8 mouse cellular contexts compared by ENCODE assay signal in the genomic region with DNA sequence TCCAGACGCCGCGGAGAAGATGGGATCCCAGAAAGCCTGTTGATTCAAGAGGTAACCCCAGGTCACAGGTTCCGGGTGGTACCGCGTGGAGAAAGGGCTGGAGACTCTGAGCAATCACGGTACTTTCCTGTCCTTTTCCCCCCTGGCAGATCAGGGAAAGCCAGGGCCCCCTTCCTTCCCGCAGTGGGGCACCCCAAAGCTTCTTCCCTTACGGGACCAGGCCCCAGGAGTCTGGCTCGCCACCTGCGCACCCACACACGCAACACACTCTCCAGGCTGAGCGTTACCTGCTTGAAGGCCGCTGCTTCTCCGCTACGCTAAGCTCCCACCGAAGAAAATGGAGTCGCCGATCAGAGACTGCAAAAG. TPM values are rescaled to one million over a fixed set of nuclear protein-coding genes. Genes with fewer than 3 reads are reported as not detected.
DNase-seq lines count a peak whose midpoint lies in the region; ATAC-seq lines count a peak whose summit lies in the region.

No protein-coding gene starts in this region.

- peaks cover 15% of the 10 kb centered on the region for H3K36me3 ChIP-seq in kidney, embryonic 14.5 days (ENCODE audit: control insufficient read depth, insufficient read depth, low read length)
- H3K36me3 ChIP-seq in hindbrain, embryonic 15.5 days: 0 out of 2 replicates have a peak, but pooled peaks cover 5% of the 10 kb centered on the region
- peaks cover 11% of the 10 kb centered on the region for H3K36me3 ChIP-seq in midbrain, embryonic 13.5 days

- 0 out of 2 replicates have a peak, but pooled peaks have one; percentile 17 for ATAC-seq in kidney, embryonic 14.5 days (ENCODE audit: low FRiP score, low TSS enrichment)
- ATAC-seq in hindbrain, embryonic 15.5 days (ENCODE audit: low FRiP score, low read depth): peak; percentile 43; the same call in 1 of the 2 replicates
- ATAC-seq in midbrain, embryonic 13.5 days: peak; percentile 52
- ATAC-seq in granulocyte monocyte progenitor cell, adult 5-6 weeks (replicated peaks; ENCODE audit: poor library complexity, severe bottlenecking): no peak

- no peaks in the 10 kb centered on the region for H3K9me3 ChIP-seq in kidney, embryonic 14.5 days (ENCODE audit: control insufficient read depth, low read length)
- no peaks in the 10 kb centered on the region for H3K9me3 ChIP-seq in hindbrain, embryonic 15.5 days
- no peaks in the 10 kb centered on the region for H3K9me3 ChIP-seq in midbrain, embryonic 13.5 days

- WGBS in kidney, embryonic 14.5 days: under 1% methylated on average over 19 of the region's 19 CpGs
- 0% methylated on average over 19 of the region's 19 CpGs for WGBS in hindbrain, embryonic 15.5 days
- under 1% methylated on average over 19 of the region's 19 CpGs for WGBS in midbrain, embryonic 13.5 days

- no peaks in the 10 kb centered on the region for H3K27me3 ChIP-seq in kidney, embryonic 14.5 days (ENCODE audit: control insufficient read depth, insufficient read depth, low read length)
- H3K27me3 ChIP-seq in hindbrain, embryonic 15.5 days: no peaks in the 10 kb centered on the region
- no peaks in the 10 kb centered on the region for H3K27me3 ChIP-seq in midbrain, embryonic 13.5 days

- peak overlapping the region; percentile 50 for H3K4me2 ChIP-seq in kidney, embryonic 14.5 days (replicated peaks; ENCODE audit: low read depth, low read length)
- H3K4me2 ChIP-seq in hindbrain, embryonic 15.5 days: peak overlapping the region; percentile 73
- peak overlapping the region; percentile 92 for H3K4me2 ChIP-seq in midbrain, embryonic 13.5 days (replicated peaks)

- peaks cover 21% of the 10 kb centered on the region for H3K4me1 ChIP-seq in kidney, embryonic 14.5 days (ENCODE audit: control insufficient read depth, insufficient read depth, low read length)
- 0 out of 2 replicates have a peak, but pooled peaks cover 3% of the 10 kb centered on the region for H3K4me1 ChIP-seq in brown adipose tissue, adult 24 weeks (ENCODE audit: control insufficient read depth, insufficient read depth, insufficient read length, low read length)
- H3K4me1 ChIP-seq in hindbrain, embryonic 15.5 days (replicated peaks): peaks cover 55% of the 10 kb centered on the region
- H3K4me1 ChIP-seq in midbrain, embryonic 13.5 days (replicated peaks): peaks cover 53% of the 10 kb centered on the region

- H3K27ac ChIP-seq in kidney, embryonic 14.5 days (ENCODE audit: low read depth, low read length): peak overlapping the region; percentile 91
- peak overlapping the region; percentile 82 for H3K27ac ChIP-seq in brown adipose tissue, adult 24 weeks (replicated peaks; ENCODE audit: low read depth, low read length)
- peak overlapping the region; percentile 100 for H3K27ac ChIP-seq in hindbrain, embryonic 15.5 days (replicated peaks)
- peak overlapping the region; percentile 97 for H3K27ac ChIP-seq in midbrain, embryonic 13.5 days

- H3K4me3 ChIP-seq in kidney, embryonic 14.5 days (ENCODE audit: low read length): peak overlapping the region; percentile 87
- H3K4me3 ChIP-seq in brown adipose tissue, adult 24 weeks (ENCODE audit: insufficient read depth, low read depth, low read length): peak overlapping the region; percentile 83
- peak overlapping the region; percentile 99 for H3K4me3 ChIP-seq in hindbrain, embryonic 15.5 days
- peak overlapping the region; percentile 99 for H3K4me3 ChIP-seq in midbrain, embryonic 13.5 days (replicated peaks)

- peak overlapping the region; percentile 88 for H3K9ac ChIP-seq in kidney, embryonic 14.5 days (ENCODE audit: low read depth, low read length)
- H3K9ac ChIP-seq in hindbrain, embryonic 15.5 days: peak overlapping the region; percentile 93
- H3K9ac ChIP-seq in midbrain, embryonic 13.5 days (replicated peaks): peak overlapping the region; percentile 93

- DNase-seq in kidney, postnatal 36 days: no peak
- no peak for DNase-seq in right cerebral cortex, postnatal 36 days (ENCODE audit: low spot score in 2 of 2)
- no peak for DNase-seq in thymus, postnatal 10 days (ENCODE audit: low spot score in 2 of 2)

RNA-seq across cellular contexts. Expression of a gene that starts 0.3 kb away (rescaled TPM):
- 81.3 and 95.2 TPM in 2 replicates for polyA plus RNA-seq in kidney, embryonic 14.5 days (2014; fragmentation: Nextera tagmentation; extraction: Ambion mirVana)
- 42.0 and 44.9 TPM in 2 replicates for polyA plus RNA-seq in brown adipose tissue, adult 24 weeks (2012; ENCODE audit: insufficient read depth, insufficient read length, missing spikeins)
- 91.6 and 92.1 TPM in 2 replicates for polyA plus RNA-seq in hindbrain, embryonic 15.5 days (2015; fragmentation: Nextera tagmentation; extraction: Ambion mirVana)
- polyA plus RNA-seq in midbrain, embryonic 13.5 days (2015; fragmentation: Nextera tagmentation; extraction: Ambion mirVana): 78.7 and 81.1 TPM in 2 replicates
- 76.9 and 79.6 TPM in 2 replicates for total RNA-seq in granulocyte monocyte progenitor cell, adult 5-6 weeks (2014; fragmentation: Nextera tagmentation)
- 41.4 and 48.8 TPM in 2 replicates for total RNA-seq in granulocyte monocyte progenitor cell, adult 5-6 weeks (2017)

RNA-seq across cellular contexts. Expression of a gene that starts 0.5 kb away (rescaled TPM):
- 13.5 and 26.0 TPM in 2 replicates for polyA plus RNA-seq in kidney, embryonic 14.5 days (2014; fragmentation: Nextera tagmentation; extraction: Ambion mirVana)
- polyA plus RNA-seq in brown adipose tissue, adult 24 weeks (2012; ENCODE audit: insufficient read depth, insufficient read length, missing spikeins): 20.1 and 20.7 TPM in 2 replicates
- polyA plus RNA-seq in hindbrain, embryonic 15.5 days (2015; fragmentation: Nextera tagmentation; extraction: Ambion mirVana): 24.8 and 27.4 TPM in 2 replicates
- polyA plus RNA-seq in midbrain, embryonic 13.5 days (2015; fragmentation: Nextera tagmentation; extraction: Ambion mirVana): 30.3 and 30.8 TPM in 2 replicates
- total RNA-seq in granulocyte monocyte progenitor cell, adult 5-6 weeks (2014; fragmentation: Nextera tagmentation): 39.3 and 42.7 TPM in 2 replicates
- 35.2 and 41.1 TPM in 2 replicates for total RNA-seq in granulocyte monocyte progenitor cell, adult 5-6 weeks (2017)

RNA-seq across cellular contexts. Expression of a gene that starts 16.3 kb away (rescaled TPM):
- polyA plus RNA-seq in kidney, embryonic 14.5 days (2014; fragmentation: Nextera tagmentation; extraction: Ambion mirVana): 75.1 and 109 TPM in 2 replicates
- 74.3 and 104 TPM in 2 replicates for polyA plus RNA-seq in brown adipose tissue, adult 24 weeks (2012; ENCODE audit: insufficient read depth, insufficient read length, missing spikeins)
- 50.9 and 65.0 TPM in 2 replicates for polyA plus RNA-seq in hindbrain, embryonic 15.5 days (2015; fragmentation: Nextera tagmentation; extraction: Ambion mirVana)
- 60.6 and 62.3 TPM in 2 replicates for polyA plus RNA-seq in midbrain, embryonic 13.5 days (2015; fragmentation: Nextera tagmentation; extraction: Ambion mirVana)
- total RNA-seq in granulocyte monocyte progenitor cell, adult 5-6 weeks (2014; fragmentation: Nextera tagmentation): 67.9 and 73.6 TPM in 2 replicates
- total RNA-seq in granulocyte monocyte progenitor cell, adult 5-6 weeks (2017): 70.6 and 76.0 TPM in 2 replicates

RNA-seq across cellular contexts. Expression of a gene that starts 45.4 kb away (rescaled TPM):
- 0.10 and 0.47 TPM in 2 replicates for polyA plus RNA-seq in kidney, embryonic 14.5 days (2014; fragmentation: Nextera tagmentation; extraction: Ambion mirVana)
- not detected in 2 replicates for polyA plus RNA-seq in brown adipose tissue, adult 24 weeks (2012; ENCODE audit: insufficient read depth, insufficient read length, missing spikeins)
- polyA plus RNA-seq in hindbrain, embryonic 15.5 days (2015; fragmentation: Nextera tagmentation; extraction: Ambion mirVana): 0.26 and 0.32 TPM in 2 replicates
- 0.28 and 0.87 TPM in 2 replicates for polyA plus RNA-seq in midbrain, embryonic 13.5 days (2015; fragmentation: Nextera tagmentation; extraction: Ambion mirVana)
- total RNA-seq in granulocyte monocyte progenitor cell, adult 5-6 weeks (2014; fragmentation: Nextera tagmentation): 2.3 TPM in 1 of 2 replicates, not detected in the other
- total RNA-seq in granulocyte monocyte progenitor cell, adult 5-6 weeks (2017): not detected in 2 replicates

RNA-seq across cellular contexts. Expression of a gene that starts 52.1 kb away (rescaled TPM):
- polyA plus RNA-seq in kidney, embryonic 14.5 days (2014; fragmentation: Nextera tagmentation; extraction: Ambion mirVana): 3.4 and 4.1 TPM in 2 replicates
- polyA plus RNA-seq in brown adipose tissue, adult 24 weeks (2012; ENCODE audit: insufficient read depth, insufficient read length, missing spikeins): 102 and 105 TPM in 2 replicates
- 3.1 and 3.2 TPM in 2 replicates for polyA plus RNA-seq in hindbrain, embryonic 15.5 days (2015; fragmentation: Nextera tagmentation; extraction: Ambion mirVana)
- polyA plus RNA-seq in midbrain, embryonic 13.5 days (2015; fragmentation: Nextera tagmentation; extraction: Ambion mirVana): 0.84 and 2.2 TPM in 2 replicates
- not detected in 2 replicates for total RNA-seq in granulocyte monocyte progenitor cell, adult 5-6 weeks (2014; fragmentation: Nextera tagmentation)
- total RNA-seq in granulocyte monocyte progenitor cell, adult 5-6 weeks (2017): not detected in 2 replicates
